Mouse (Mus musculus) urinary bladder, postnatal 25 days (tissue): ENCODE measurements around the gene Dcpp3.
A peak's percentile ranks its signal among the peaks of the same experiment; 100 is the strongest.
"Not testable (repeated sequence)": the region's sequence is repeated elsewhere in the genome, so short reads cannot be mapped to it uniquely, and the experiment has no call there.

Source experiments
- DNase-seq: peaks from one replicate; pipeline ENCODE4 v3.0.0; 2022; ENCODE audit warnings: low spot score

Dcpp3 gene

DNA sequence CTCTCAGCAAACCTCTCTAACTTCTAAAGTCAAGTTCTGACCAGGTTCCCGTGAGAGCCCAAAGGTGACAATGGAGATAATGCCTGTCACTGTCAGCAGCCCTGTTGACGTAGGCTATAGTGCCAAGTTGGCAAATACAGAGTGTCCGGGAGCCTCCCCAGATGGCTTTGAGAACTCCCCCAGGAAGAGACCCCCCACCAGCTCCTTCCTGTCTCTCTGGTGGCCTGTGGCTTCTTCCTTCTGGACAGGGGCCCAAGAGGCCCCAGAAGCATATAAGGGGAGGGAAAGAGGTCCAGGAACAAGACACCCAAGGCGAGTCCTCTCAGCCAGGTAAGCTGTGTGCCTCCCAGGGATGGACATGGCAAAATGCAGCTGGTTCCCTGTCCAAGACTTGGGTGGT, at the start of gene Dcpp3:
Gene Dcpp3, plus strand, starts transcription at position 301 of the 400 bp plus-strand sequence.
- DNase-seq = not testable (repeated sequence)

DNA sequence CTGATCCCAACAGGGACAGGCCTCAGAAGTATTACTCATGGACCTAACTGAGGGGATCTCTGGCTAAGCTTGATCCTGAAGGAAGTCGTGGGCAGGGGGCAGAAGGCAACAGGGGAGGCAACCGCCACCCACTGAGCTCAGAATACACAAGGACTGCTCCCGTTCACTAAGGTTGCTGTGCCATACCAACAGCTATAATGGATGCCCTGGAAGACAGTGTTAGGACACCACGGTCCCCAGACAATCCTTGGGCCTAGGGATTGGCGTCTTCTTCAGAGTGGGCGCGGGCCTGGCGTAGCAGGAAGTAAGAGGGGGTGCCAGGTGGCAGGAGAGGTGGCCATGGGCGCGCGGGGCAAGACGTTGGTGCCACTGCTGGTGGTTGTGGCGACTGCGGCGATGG, 49.5 kb upstream of the Dcpp3 start, which contains the start of gene Prss21:
Gene Prss21, plus strand, starts transcription at position 301 of the 400 bp plus-strand sequence.
- DNase-seq = no peak

DNA sequence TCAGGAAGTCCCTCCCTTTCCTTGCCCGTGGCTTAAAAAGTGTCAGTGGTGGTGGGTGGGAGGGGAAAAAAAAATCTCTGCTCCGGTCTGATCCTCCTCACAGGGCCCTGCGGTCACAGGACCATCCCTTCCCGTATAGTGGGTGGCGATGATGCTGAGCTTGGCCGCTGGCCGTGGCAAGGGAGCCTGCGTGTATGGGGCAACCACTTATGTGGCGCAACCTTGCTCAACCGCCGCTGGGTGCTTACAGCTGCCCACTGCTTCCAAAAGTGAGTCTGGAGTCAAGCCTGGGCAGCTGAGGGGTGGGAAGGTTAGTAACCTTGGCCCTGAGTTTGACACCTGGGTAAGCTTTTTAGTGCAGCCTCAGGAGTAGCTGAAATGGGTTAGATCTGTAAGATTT, 48.7 kb upstream of the Dcpp3 start:
- DNase-seq = no peak

DNA sequence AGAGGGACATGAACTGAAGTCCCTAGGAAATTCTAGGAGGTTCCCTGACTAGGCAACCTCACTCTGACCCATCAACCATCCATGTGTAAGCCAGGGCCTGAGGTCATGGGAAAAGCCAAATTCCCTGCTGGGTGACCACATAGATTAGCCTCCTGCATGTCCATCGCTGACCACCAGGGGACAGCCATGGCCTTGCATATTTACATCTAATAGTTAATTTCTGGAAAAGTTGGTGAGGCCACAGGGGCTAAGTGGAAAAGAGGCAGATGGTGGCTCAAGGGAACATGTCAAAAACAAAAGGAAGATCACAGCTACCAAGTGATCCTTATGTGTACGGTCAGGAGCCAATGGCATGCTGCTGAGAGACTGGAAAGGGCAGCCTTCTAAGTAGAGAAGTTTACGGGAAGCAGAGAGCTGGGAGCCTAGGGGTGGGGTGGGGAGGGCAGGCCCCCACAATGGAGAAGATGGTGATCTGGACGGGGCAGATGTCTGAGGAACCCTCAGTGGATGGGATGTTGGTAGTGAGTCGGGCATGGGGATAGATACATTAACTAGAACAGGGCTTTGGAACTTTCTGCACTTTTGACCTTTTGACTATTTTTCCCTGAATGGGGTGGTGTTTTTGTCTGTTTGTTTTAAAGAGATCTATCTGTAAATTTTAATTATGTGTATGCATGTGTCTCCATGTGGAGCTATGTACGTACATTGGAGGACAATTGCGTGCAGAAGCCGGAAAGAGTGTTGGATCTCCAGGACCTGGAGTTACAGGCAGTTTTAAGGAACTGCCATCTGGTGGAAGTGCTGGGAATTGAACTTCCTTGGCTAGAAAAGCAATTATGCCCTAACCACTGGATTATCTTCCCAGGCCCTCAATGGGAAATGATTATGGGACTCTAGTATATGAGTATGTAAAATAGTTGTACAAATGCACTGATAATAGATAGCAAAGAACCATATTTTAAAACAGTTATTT, 43.1 kb upstream of the Dcpp3 start:
- DNase-seq = peak; percentile 49

- no peak for DNase-seq
These were observed 40.5 kb upstream of the Dcpp3 start for GRCm38 (mm10) chr17:23876741-23877140.

DNA sequence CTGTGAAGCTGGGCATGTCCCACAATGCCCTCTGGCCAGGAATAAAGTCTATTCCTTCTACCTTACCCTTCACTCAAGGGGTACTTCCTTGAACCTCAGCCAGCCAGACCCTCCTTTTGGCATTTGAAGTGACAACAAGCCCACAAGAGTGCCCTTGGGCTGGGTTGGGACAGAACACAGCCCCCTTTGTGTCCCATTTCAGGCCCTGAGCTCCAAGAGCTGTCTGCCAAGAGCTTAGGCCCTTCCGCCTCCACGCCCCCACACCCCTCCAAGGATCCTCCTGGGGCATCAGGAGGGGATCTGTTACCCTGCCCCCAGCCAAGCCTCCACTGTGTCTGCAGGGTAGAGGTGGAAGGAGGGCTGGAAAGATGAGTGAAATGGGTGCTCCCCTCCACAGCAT, 40.1 kb upstream of the Dcpp3 start:
- DNase-seq = no peak

DNA sequence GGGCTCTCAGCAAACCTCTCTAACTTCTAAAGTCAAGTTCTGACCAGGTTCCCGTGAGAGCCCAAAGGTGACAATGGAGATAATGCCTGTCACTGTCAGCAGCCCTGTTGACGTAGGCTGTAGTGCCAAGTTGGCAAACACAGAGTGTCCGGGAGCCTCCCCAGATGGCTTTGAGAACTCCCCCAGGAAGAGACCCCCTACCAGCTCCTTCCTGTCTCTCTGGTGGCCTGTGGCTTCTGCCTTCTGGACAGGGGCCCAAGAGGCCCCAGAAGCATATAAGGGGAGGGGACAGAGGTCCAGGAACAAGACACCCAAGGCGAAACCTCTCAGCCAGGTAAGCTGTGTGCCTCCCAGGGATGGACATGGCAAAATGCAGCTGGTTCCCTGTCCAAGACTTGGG, 36.7 kb upstream of the Dcpp3 start, which contains the start of the genes Dcpp1 and Dcpp2:
Gene Dcpp1, plus strand, starts transcription at position 301 of the 400 bp plus-strand sequence.
Gene Dcpp2, plus strand, starts transcription at position 305 of the 400 bp plus-strand sequence.
- not testable (repeated sequence) for DNase-seq

DNA sequence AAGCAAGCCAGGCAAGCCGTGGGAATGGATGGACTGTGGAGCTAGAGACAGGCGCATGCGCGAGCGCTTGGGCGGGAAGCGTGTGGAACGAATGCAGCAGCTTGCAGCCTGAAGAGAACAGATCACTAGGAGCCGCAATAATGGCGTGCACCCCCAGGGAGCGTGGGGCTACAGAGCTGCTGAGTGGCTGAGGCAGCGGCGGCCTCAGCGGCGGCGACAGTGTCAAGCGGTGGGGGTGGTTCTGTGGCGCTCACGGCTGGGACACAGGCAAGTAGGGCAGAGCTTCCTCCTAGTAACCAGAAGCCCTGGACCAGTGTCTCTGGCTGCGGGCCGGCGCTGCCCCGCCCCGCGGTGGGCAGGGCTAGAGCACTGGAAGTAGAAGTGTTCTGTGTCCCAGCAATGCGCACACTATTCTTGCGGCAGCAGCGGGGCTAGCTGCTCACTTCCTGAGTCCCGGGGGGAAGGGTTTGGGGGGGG, 7.3 kb downstream of the Dcpp3 start:
- peak; percentile 85 for DNase-seq

GRCm38 (mm10) chr17:23925090-23925493, 7.8 kb downstream of the Dcpp3 start:
- peak; percentile 68 for DNase-seq

DNA sequence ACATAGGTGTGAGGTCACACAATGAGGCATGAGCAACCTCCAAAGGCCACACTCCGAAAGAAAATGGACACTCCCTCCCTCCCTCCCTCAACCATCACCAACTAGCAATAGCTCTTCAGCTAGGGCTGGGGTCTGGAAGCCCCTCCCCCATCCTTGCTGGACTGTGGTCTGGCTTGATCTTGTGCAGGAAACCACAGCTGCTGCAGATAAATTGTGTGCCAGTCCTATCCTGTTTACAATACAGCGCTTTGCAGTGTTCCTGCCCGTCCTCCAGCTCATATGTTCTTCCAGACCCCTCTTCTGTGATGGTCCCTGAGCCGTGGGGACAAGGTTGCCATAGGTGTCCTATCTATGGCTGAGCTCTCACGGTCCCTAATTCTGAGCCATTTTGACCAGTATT, 13.9 kb downstream of the Dcpp3 start:
- no peak for DNase-seq

GRCm38 (mm10) chr17:23941372-23941771, 24.1 kb downstream of the Dcpp3 start, which contains the start of gene Sbp:
Sbp (plus strand) TSS chr17:23941672.
- DNase-seq = no peak

GRCm38 (mm10) chr17:23947486-23947885, 30.2 kb downstream of the Dcpp3 start:
- not testable (repeated sequence) for DNase-seq

DNA sequence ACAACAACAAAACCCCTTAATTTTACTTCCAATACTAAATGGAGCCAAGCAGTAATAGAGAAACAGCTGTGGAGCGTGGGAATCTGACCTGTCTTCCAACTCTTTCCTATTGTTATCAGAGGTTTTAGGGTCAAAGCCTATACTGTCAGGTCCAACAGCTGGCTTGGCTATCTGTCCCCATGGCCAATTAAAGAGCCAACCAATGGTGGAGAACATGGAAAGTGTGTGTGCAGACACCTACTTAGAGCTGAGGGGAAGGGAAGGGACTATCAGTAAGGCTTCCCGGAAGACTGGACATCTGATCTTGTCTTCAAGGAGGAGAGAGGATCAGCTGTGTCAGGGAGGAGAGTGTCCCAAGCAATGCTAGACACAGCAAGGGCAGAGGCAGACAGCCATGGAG, 31.8 kb downstream of the Dcpp3 start:
- DNase-seq = no peak

- DNase-seq = not testable (repeated sequence)
These were observed 33.6 kb downstream of the Dcpp3 start for GRCm38 (mm10) chr17:23950828-23951227.

- no peak for DNase-seq
These were observed 37.9 kb downstream of the Dcpp3 start, which contains the start of gene Sbpl for GRCm38 (mm10) chr17:23955174-23955573. Sbpl (minus strand) TSS chr17:23955274.

DNA sequence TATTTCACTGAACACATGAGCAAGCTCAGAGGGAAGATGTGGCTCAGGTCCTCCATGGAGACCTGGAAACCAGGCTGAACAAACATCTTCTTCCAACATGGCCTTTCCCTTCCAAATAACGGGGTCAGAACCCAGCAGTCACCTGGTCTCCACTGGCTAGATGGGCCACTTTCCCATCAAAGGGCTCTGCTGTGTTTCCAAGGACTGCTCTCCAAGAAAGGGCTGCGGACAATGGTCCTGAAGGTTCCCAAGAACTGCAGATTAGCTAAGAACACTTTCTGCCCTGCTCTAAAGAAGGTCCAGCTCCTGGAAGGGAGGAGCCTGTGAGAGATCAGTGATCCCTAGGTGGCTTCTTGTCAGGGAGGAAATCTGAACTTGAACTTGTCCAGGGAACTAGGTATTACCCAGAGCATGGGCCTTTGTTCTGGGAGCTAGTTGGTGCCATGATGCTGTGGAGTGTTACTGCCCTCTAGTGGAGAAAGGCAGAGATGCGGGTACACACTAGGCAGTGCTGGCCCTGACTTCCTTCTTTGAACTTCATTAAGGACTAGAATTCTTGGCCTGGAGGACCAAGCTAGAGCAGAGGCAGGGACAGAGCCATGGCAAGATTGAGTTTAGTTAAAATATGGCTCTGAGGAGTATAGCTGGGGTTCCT, 43.0 kb downstream of the Dcpp3 start:
- peak; percentile 66 for DNase-seq

DNA sequence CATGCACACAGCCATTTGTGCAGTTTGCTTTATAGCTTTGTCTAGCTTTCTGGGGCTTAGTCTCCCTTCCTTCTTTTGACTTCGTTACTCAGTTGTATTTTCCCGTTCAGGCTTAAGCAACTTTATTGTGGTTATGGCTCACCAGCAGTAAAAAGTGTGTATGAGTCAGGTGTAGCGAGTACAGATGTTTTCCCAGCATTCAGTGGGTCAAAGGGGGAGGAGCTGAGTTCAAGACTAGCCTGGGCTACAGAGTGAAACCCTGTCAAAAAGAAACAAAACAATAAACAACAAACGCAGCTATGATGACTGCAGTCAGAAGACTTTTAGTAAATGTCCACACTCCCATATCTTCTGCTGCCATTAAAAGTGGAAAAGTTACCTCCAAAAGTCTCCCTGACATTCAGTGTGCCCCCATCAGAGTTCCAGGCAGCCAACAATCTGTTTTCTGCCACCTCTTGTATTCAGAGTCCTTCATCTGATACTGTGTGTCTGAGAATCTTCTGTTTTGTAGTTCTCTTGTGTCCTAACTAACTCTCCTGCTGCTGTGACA, 44.4 kb downstream of the Dcpp3 start:
- no peak for DNase-seq

GRCm38 (mm10) chr17:23965805-23966425, 48.7 kb downstream of the Dcpp3 start:
- DNase-seq = no peak

DNA sequence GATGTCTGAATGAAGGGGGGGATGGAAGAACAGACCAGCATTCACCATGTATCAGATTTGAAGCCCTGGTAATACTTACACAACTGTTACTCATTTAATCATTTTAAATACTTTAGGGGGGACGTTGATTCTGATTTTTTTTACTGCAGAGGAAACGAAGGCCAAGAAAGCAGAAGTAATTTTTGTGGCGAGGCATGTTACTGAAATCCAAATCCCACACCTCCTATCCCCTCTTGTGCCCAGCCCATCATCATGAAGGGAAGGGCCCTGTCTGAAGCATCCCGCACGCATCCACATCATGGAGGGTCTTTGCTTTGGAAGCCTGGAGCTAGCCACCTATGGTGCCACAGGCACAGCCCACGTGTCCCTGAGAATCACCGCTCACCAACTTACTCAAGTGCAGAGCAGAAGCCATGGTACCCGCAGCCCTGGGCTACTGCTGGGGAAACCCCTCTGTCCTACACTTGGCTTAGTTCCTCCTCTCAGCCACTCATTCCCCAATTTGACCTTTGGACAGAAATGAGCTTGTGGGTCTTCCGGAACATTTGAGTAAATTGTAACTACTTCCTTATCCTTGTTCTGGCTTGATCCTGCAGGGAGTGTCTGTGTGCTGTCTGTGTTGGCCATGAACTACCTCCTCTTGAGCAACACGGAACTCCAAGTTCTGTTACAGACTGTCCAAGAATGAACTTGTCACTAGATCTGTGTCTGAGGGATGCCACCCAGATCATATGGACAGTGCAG, 49.6 kb downstream of the Dcpp3 start:
- DNase-seq = no peak

GRCm38 (mm10) chr17:23968780-23969179, 51.5 kb downstream of the Dcpp3 start:
- DNase-seq = no peak
